Mouse (Mus musculus) spleen, adult 12 weeks (tissue): ENCODE measurements around the gene Srpk3.

ENCODE experiments used
- DNase-seq: peaks from one replicate; pipeline ENCODE4 v3.0.0; 2022; ENCODE audit warnings: low spot score

The Srpk3 gene

GRCm38 (mm10) chrX:73805814-73806213 is 31.6 kb downstream of the Srpk3 start:
- no peak for DNase-seq

GRCm38 (mm10) chrX:73815072-73815471 is 40.9 kb downstream of the Srpk3 start:
- no peak for DNase-seq

- DNase-seq = no peak
Measured at GRCm38 (mm10) chrX:73816596-73817314, 42.5 kb downstream of the Srpk3 start.

- DNase-seq = no peak
Measured at GRCm38 (mm10) chrX:73823747-73824146, 49.5 kb downstream of the Srpk3 start.

GRCm38 (mm10) chrX:73824185-73825151 is 50.3 kb downstream of the Srpk3 start, which contains the start of gene Pdzd4:
Gene Pdzd4, minus strand, starts transcription at chrX:73824969.
- no peak for DNase-seq
